In genomic region chr2:165349466-165349865, GRCm38 (mm10) we compare ENCODE assay signal across 9 mouse cellular contexts. TPM values are rescaled to one million over a fixed set of nuclear protein-coding genes. Genes with fewer than 3 reads are reported as not detected.
A peak's percentile ranks its signal among the peaks of the same experiment; 100 is the strongest.
DNase-seq lines count a peak whose midpoint lies in the region; ATAC-seq lines count a peak whose summit lies in the region.
"Had no signal": no experiment of that assay in that cellular context is flagged by ENCODE, and none has a peak within 500 bp of the region (broad histone marks: within the 10 kb centered on the region; RNA-seq: fewer than 3 reads in every experiment).

No protein-coding gene starts in this region.

- no peak overlapping the region for H3K4me2 ChIP-seq in forebrain, embryonic 13.5 days
- no peak overlapping the region for H3K4me2 ChIP-seq in midbrain, embryonic 11.5 days
- H3K4me2 ChIP-seq in liver, embryonic 11.5 days, result no peak overlapping the region

- peak; percentile 30 for DNase-seq in kidney, postnatal 14 days
- no peak for DNase-seq in kidney, adult 11 months
- DNase-seq in cerebellum, adult 8-10 months, result peak; percentile 38
- DNase-seq in midbrain, embryonic 11.5 days (ENCODE audit: low spot score, missing footprints), result peak; percentile 85
- DNase-seq in liver, embryonic 11.5 days (ENCODE audit: low spot score), result no peak
- DNase-seq in spleen, adult 18-20 months, result no peak
- DNase-seq in gastrocnemius, postnatal 14 days, result no peak

- peaks cover 25% of the 10 kb centered on the region for H3K36me3 ChIP-seq in forebrain, embryonic 13.5 days (ENCODE audit: poor library complexity, severe bottlenecking)
- peaks cover 13% of the 10 kb centered on the region; the same call in 1 of the 2 replicates for H3K36me3 ChIP-seq in midbrain, embryonic 11.5 days (ENCODE audit: control insufficient read depth, insufficient read depth, low read length)
- no peaks in the 10 kb centered on the region for H3K36me3 ChIP-seq in liver, embryonic 11.5 days (ENCODE audit: control insufficient read depth, insufficient read depth, low read length)

- H3K4me1 ChIP-seq in forebrain, embryonic 13.5 days, result 0 out of 2 replicates have a peak, but pooled peaks cover 5% of the 10 kb centered on the region
- H3K4me1 ChIP-seq in midbrain, embryonic 11.5 days (ENCODE audit: control insufficient read depth, insufficient read depth, low read length), result no peaks in the 10 kb centered on the region
- H3K4me1 ChIP-seq in liver, embryonic 11.5 days (replicated peaks; ENCODE audit: control insufficient read depth, insufficient read depth, low read length), result no peaks in the 10 kb centered on the region

- WGBS in forebrain, embryonic 13.5 days, result 21% methylated on average over 8 of the region's 8 CpGs
- WGBS in midbrain, embryonic 11.5 days, result 36% methylated on average over 8 of the region's 8 CpGs
- WGBS in liver, embryonic 11.5 days, result 30% methylated on average over 8 of the region's 8 CpGs

- H3K9me3 ChIP-seq in forebrain, embryonic 13.5 days (replicated peaks), result peaks cover 26% of the 10 kb centered on the region
- peaks cover 16% of the 10 kb centered on the region for H3K9me3 ChIP-seq in midbrain, embryonic 11.5 days (ENCODE audit: control insufficient read depth, low read length)
- H3K9me3 ChIP-seq in liver, embryonic 11.5 days (ENCODE audit: control insufficient read depth, low read length), result peaks cover 9% of the 10 kb centered on the region

- peak; percentile 74; the same call in 1 of the 2 replicates for ATAC-seq in forebrain, embryonic 13.5 days
- 0 out of 2 replicates have a peak, but pooled peaks have one; percentile 44 for ATAC-seq in midbrain, embryonic 11.5 days (ENCODE audit: low FRiP score)
- no peak for ATAC-seq in liver, embryonic 11.5 days (replicated peaks; ENCODE audit: low FRiP score)

- H3K9ac ChIP-seq in forebrain, embryonic 13.5 days, result no peak overlapping the region
- H3K9ac ChIP-seq in midbrain, embryonic 11.5 days (ENCODE audit: low read length), result no peak overlapping the region
- no peak overlapping the region for H3K9ac ChIP-seq in liver, embryonic 11.5 days (ENCODE audit: low read depth, low read length)

- intact Hi-C loops in gastrocnemius, postnatal 14 days (cut with DNase I; ENCODE audit: low total_unique reads), result no loop called here

- no peak overlapping the region for H3K4me3 ChIP-seq in forebrain, embryonic 13.5 days
- no peak overlapping the region for H3K4me3 ChIP-seq in midbrain, embryonic 11.5 days (ENCODE audit: low read depth, low read length)
- H3K4me3 ChIP-seq in liver, embryonic 11.5 days (ENCODE audit: low read depth, low read length), result no peak overlapping the region

- no peaks in the 10 kb centered on the region for H3K27me3 ChIP-seq in forebrain, embryonic 13.5 days
- no peaks in the 10 kb centered on the region for H3K27me3 ChIP-seq in midbrain, embryonic 11.5 days (ENCODE audit: control insufficient read depth, insufficient read depth, low read length)
- no peaks in the 10 kb centered on the region for H3K27me3 ChIP-seq in liver, embryonic 11.5 days (replicated peaks; ENCODE audit: control insufficient read depth, insufficient read depth, low read length)

- no peak overlapping the region for H3K27ac ChIP-seq in forebrain, embryonic 13.5 days
- H3K27ac ChIP-seq in midbrain, embryonic 11.5 days (ENCODE audit: low read depth, low read length), result no peak overlapping the region
- no peak overlapping the region for H3K27ac ChIP-seq in liver, embryonic 11.5 days (ENCODE audit: low read depth, low read length)

RNA-seq across cellular contexts. Expression of gene Zfp663, which starts 19.1 kb away (rescaled TPM):
- polyA plus RNA-seq in forebrain, embryonic 13.5 days (2015; fragmentation: Nextera tagmentation; extraction: Ambion mirVana), result 5.7 and 6.1 TPM in 2 replicates
- 9.0 and 10.1 TPM in 2 replicates for polyA plus RNA-seq in midbrain, embryonic 11.5 days (2014; fragmentation: Nextera tagmentation; extraction: Ambion mirVana)
- polyA plus RNA-seq in liver, embryonic 11.5 days (2014; fragmentation: Nextera tagmentation; extraction: Ambion mirVana), result 0.07 and 0.29 TPM in 2 replicates
- total RNA-seq in gastrocnemius, postnatal 14 days (2021), result under 1 TPM in 1 of 2 experiments, not detected in 1; 0.08 TPM
- total RNA-seq: neutrophil, adult 5-6 weeks had no signal

RNA-seq across cellular contexts. Expression of gene Elmo2, which starts 23.2 kb away (rescaled TPM):
- 90.5 and 101 TPM in 2 replicates for polyA plus RNA-seq in forebrain, embryonic 13.5 days (2015; fragmentation: Nextera tagmentation; extraction: Ambion mirVana)
- polyA plus RNA-seq in midbrain, embryonic 11.5 days (2014; fragmentation: Nextera tagmentation; extraction: Ambion mirVana), result 79.9 and 83.1 TPM in 2 replicates
- polyA plus RNA-seq in liver, embryonic 11.5 days (2014; fragmentation: Nextera tagmentation; extraction: Ambion mirVana), result 36.4 and 42.4 TPM in 2 replicates
- 10 to 100 TPM; 16.7 to 19.6 TPM for total RNA-seq in gastrocnemius, postnatal 14 days (2021)

RNA-seq across cellular contexts. Expression of gene Zfp334, which starts 38.6 kb away (rescaled TPM):
- polyA plus RNA-seq in forebrain, embryonic 13.5 days (2015; fragmentation: Nextera tagmentation; extraction: Ambion mirVana), result 13.6 and 15.5 TPM in 2 replicates
- 24.1 and 25.6 TPM in 2 replicates for polyA plus RNA-seq in midbrain, embryonic 11.5 days (2014; fragmentation: Nextera tagmentation; extraction: Ambion mirVana)
- polyA plus RNA-seq in liver, embryonic 11.5 days (2014; fragmentation: Nextera tagmentation; extraction: Ambion mirVana), result 5.9 and 6.1 TPM in 2 replicates
- total RNA-seq in gastrocnemius, postnatal 14 days (2021), result 1 to 10 TPM; 2.2 to 2.3 TPM
- total RNA-seq: neutrophil, adult 5-6 weeks had no signal

RNA-seq across cellular contexts. Expression of gene Ocstamp, which starts 50.7 kb away (rescaled TPM):
- polyA plus RNA-seq in forebrain, embryonic 13.5 days (2015; fragmentation: Nextera tagmentation; extraction: Ambion mirVana), result not detected in 2 replicates
- 0.04 and 0.11 TPM in 2 replicates for polyA plus RNA-seq in midbrain, embryonic 11.5 days (2014; fragmentation: Nextera tagmentation; extraction: Ambion mirVana)
- polyA plus RNA-seq in liver, embryonic 11.5 days (2014; fragmentation: Nextera tagmentation; extraction: Ambion mirVana), result 2.2 and 2.5 TPM in 2 replicates
- total RNA-seq in gastrocnemius, postnatal 14 days (2021), result under 1 TPM; 0.11 to 0.18 TPM
- total RNA-seq: neutrophil, adult 5-6 weeks had no signal

Comparison
In these comparisons a context has a peak if more than half of its experiments do, and no peak if none do; other contexts are left out.
1. DNase-seq: peak in kidney, postnatal 14 days (single experiment), cerebellum, adult 8-10 months (single experiment) and midbrain, embryonic 11.5 days (single experiment); none in kidney, adult 11 months (single experiment), liver, embryonic 11.5 days (single experiment), spleen, adult 18-20 months (0 of 2) and gastrocnemius, postnatal 14 days (single experiment).